Mouse (Mus musculus) liver, postnatal 0 days (tissue): ENCODE data around the gene Nudt16l1. TPM values are rescaled to one million over a fixed set of nuclear protein-coding genes. Genes with fewer than 3 reads are reported as not detected.

Source experiments
- ATAC-seq: fragments of 200-750 bp; cut with Nextera tagmentation; 2 replicates; pipeline ENCODE4 v1.8.0; 2017; ENCODE audit warnings: mild to moderate bottlenecking, moderate library complexity
- DNase-seq: peaks from one replicate; pipeline ENCODE4 v3.0.0-alpha.2; 2016
- H3K27ac ChIP-seq: fragments of 300-500 bp; sonication (generic); 2 replicates; pipeline ENCODE4 v1.5.1; 2014; ENCODE audit warnings: antibody characterized with exemption, moderate library complexity, mild to moderate bottlenecking, low read depth
- H3K27me3 ChIP-seq: fragments of 300-500 bp; sonication (generic); 2 replicates; pipeline ENCODE4 v1.6.1; 2014; ENCODE audit warnings: low read length, control low read depth, mixed read lengths; ENCODE audit not compliant: insufficient read depth
- H3K36me3 ChIP-seq: fragments of 300-500 bp; sonication (generic); replicated peaks from 2 replicates; pipeline ENCODE4 v1.6.1; 2014; ENCODE audit warnings: mild to moderate bottlenecking, control low read depth, low read length, moderate library complexity, mixed read lengths; ENCODE audit not compliant: insufficient read depth
- H3K4me1 ChIP-seq: fragments of 300-500 bp; sonication (generic); 2 replicates; pipeline ENCODE4 v1.6.1; 2014; ENCODE audit warnings: antibody characterized with exemption, mild to moderate bottlenecking, control low read depth; ENCODE audit not compliant: insufficient read depth
- H3K4me2 ChIP-seq: fragments of 300-500 bp; sonication (generic); 2 replicates; pipeline ENCODE4 v1.6.1; 2014; ENCODE audit warnings: low read depth, mild to moderate bottlenecking, low read length, moderate library complexity, mixed read lengths
- H3K4me3 ChIP-seq: fragments of 300-500 bp; sonication (generic); 2 replicates; pipeline ENCODE4 v1.5.1; 2014; ENCODE audit warnings: low read depth, low read length
- H3K9ac ChIP-seq: fragments of 300-500 bp; sonication (generic); replicated peaks from 2 replicates; pipeline ENCODE4 v1.6.1; 2014; ENCODE audit warnings: mild to moderate bottlenecking, moderate library complexity
- H3K9me3 ChIP-seq: fragments of 300-500 bp; sonication (generic); 2 replicates; pipeline ENCODE4 v1.6.1; 2016; ENCODE audit warnings: mild to moderate bottlenecking, control low read depth, low read length, mixed read lengths
- CTCF ChIP-seq: sonication (generic); IDR thresholded peaks from 2 replicates; pipeline ENCODE4 v1.5.1; 2016; ENCODE audit warnings: antibody characterized with exemption, low read depth
- EP300 ChIP-seq: IDR thresholded peaks from 2 replicates; pipeline ENCODE4 v1.6.1; 2016; ENCODE audit warnings: antibody characterized with exemption, low read depth, mild to moderate bottlenecking
- WGBS: fragments of 180-500 bp; shearing (Covaris S2); extraction: QIAGEN DNeasy Blood & Tissue Kit; methylation state at CpG from one replicate; pipeline ENCODE4 v1.1.7; 2014; ENCODE audit not compliant: insufficient replicate concordance; 5-methylcytosine and 5-hydroxymethylcytosine counted together
- polyA plus RNA-seq: library from polyadenylated mRNA; unstranded; fragments of >200 nt; fragmentation: Nextera tagmentation; extraction: Ambion mirVana; gene quantifications from 2 replicates; pipeline ENCODE4 v1.2.1, GENCODE M21; 2015

Gene Nudt16l1
- polyA plus RNA-seq, 1 experiment from 2014 or later = 40.2 TPM

- H3K4me2 ChIP-seq = peak overlapping the region; percentile 94
- TF ChIP-seq EP300 = no peak
- H3K36me3 ChIP-seq = no peaks in the 10 kb centered on the region
- peaks cover 16% of the 10 kb centered on the region for H3K4me1 ChIP-seq
- no peaks in the 10 kb centered on the region for H3K27me3 ChIP-seq
- WGBS = 39% methylated on average over 9 of the region's 9 CpGs
- H3K9me3 ChIP-seq = no peaks in the 10 kb centered on the region
- DNase-seq = no peak
- ATAC-seq = no peak
- peak overlapping the region; percentile 84 for H3K9ac ChIP-seq
- peak overlapping the region; percentile 87 for H3K4me3 ChIP-seq
- H3K27ac ChIP-seq = peak overlapping the region; percentile 91; the same call in 1 of the 2 replicates
Measured at GRCm38 (mm10) chr16:4963346-4963745, 24.8 kb downstream of the Nudt16l1 start.

- peak within 1 kb of the TSS; percentile 91 for H3K27ac ChIP-seq
- H3K4me3 ChIP-seq = peak within 1 kb of the TSS; percentile 87
- H3K36me3 ChIP-seq = no peaks in the 10 kb centered on the region
- TF ChIP-seq CTCF (no peak), EP300 (no peak)
- under 1% methylated on average over 53 of the region's 76 CpGs for WGBS
- DNase-seq = peak; percentile 95
- H3K9me3 ChIP-seq = no peaks in the 10 kb centered on the region
- peaks cover 16% of the 10 kb centered on the region for H3K4me1 ChIP-seq
- peak within 1 kb of the TSS; percentile 84 for H3K9ac ChIP-seq
- peak within 1 kb of the TSS; percentile 94 for H3K4me2 ChIP-seq
- ATAC-seq = peak; percentile 98
- H3K27me3 ChIP-seq = no peaks in the 10 kb centered on the region
Measured at GRCm38 (mm10) chr16:4963797-4964709, 25.5 kb downstream of the Nudt16l1 start, which contains the start of gene Anks3. Gene Anks3, minus strand, starts transcription at chr16:4964205.

- H3K27me3 ChIP-seq = no peaks in the 10 kb centered on the region
- DNase-seq = no peak
- no peak for TF ChIP-seq EP300
- no peak for TF ChIP-seq CTCF
- peak overlapping the region; percentile 87 for H3K4me3 ChIP-seq
- H3K4me2 ChIP-seq = peak overlapping the region; percentile 94
- H3K9me3 ChIP-seq = no peaks in the 10 kb centered on the region
- no peak for ATAC-seq
- peak overlapping the region; percentile 91 for H3K27ac ChIP-seq
- 12% methylated on average over 13 of the region's 13 CpGs for WGBS
- peak overlapping the region; percentile 84 for H3K9ac ChIP-seq
- H3K4me1 ChIP-seq = peaks cover 16% of the 10 kb centered on the region
- no peaks in the 10 kb centered on the region for H3K36me3 ChIP-seq
Measured at GRCm38 (mm10) chr16:4964731-4965391, 26.3 kb downstream of the Nudt16l1 start.

- no peak for TF ChIP-seq CTCF
- H3K27me3 ChIP-seq = no peaks in the 10 kb centered on the region
- H3K9me3 ChIP-seq = no peaks in the 10 kb centered on the region
- H3K9ac ChIP-seq = no peak overlapping the region
- H3K36me3 ChIP-seq = no peaks in the 10 kb centered on the region
- WGBS = 76% methylated on average over 8 of the region's 8 CpGs
- peaks cover 16% of the 10 kb centered on the region for H3K4me1 ChIP-seq
- H3K27ac ChIP-seq = no peak overlapping the region
- H3K4me3 ChIP-seq = no peak overlapping the region
- H3K4me2 ChIP-seq = peak overlapping the region; percentile 94
- ATAC-seq (no peak), DNase-seq (no peak)
Measured at GRCm38 (mm10) chr16:4965392-4966129, 27.0 kb downstream of the Nudt16l1 start.

- peaks cover 7% of the 10 kb centered on the region; the same call in 1 of the 2 replicates for H3K4me1 ChIP-seq
- H3K36me3 ChIP-seq = no peaks in the 10 kb centered on the region
- no peak overlapping the region for H3K9ac ChIP-seq
- H3K4me3 ChIP-seq = no peak overlapping the region
- TF ChIP-seq EP300 = no peak
- TF ChIP-seq CTCF = no peak
- WGBS = 70% methylated on average over 3 of the region's 3 CpGs
- H3K9me3 ChIP-seq = no peaks in the 10 kb centered on the region
- no peak overlapping the region for H3K4me2 ChIP-seq
- ATAC-seq (no peak), DNase-seq (no peak)
- no peaks in the 10 kb centered on the region for H3K27me3 ChIP-seq
- peak overlapping the region; percentile 68; the same call in 1 of the 2 replicates for H3K27ac ChIP-seq
Measured at GRCm38 (mm10) chr16:4968426-4968825, 29.9 kb downstream of the Nudt16l1 start.
